Mouse (Mus musculus): ENCODE data around the gene Rnf130. TPM values are rescaled to one million over a fixed set of nuclear protein-coding genes. Genes with fewer than 3 reads are reported as not detected.

Gene Rnf130
- total and polyA plus RNA-seq, 3 experiments = not detected

- Histone ChIP-seq H3K9me3 (replicated peaks; ENCODE audit: low read length) (no peaks in the 10 kb centered on the region), H3K4me3 (replicated peaks in 1 of 3; ENCODE audit: low read depth in 2 of 3, low read length in 2 of 3, poor library complexity in 1 of 3) (no peak overlapping the region), H3K36me3 (replicated peaks in 1 of 2; ENCODE audit: control insufficient read depth in 1 of 2, insufficient read depth in 1 of 2, low read length in 1 of 2) (no peaks in the 10 kb centered on the region), H3K9ac (ENCODE audit: insufficient read depth, low read depth) (no peak overlapping the region), H3K4me1 (ENCODE audit: control insufficient read depth in 1 of 2, insufficient read depth in 2 of 2) (no peaks in the 10 kb centered on the region), H3K79me2 (replicated peaks; ENCODE audit: control insufficient read depth, extremely low read depth, insufficient read depth, poor library complexity, severe bottlenecking) (no peaks in the 10 kb centered on the region), H3K27me3 (replicated peaks) (peaks cover 3% of the 10 kb centered on the region), H3K27ac (ENCODE audit: insufficient read depth, low read depth) (no peak overlapping the region), H3K4me2 (ENCODE audit: insufficient read depth, low read depth, poor library complexity, severe bottlenecking) (no peak overlapping the region)
- in situ Hi-C loops (cut with MboI; ENCODE audit: low pct_ligation_motif_present, low pct_unique_long_range_greater_than_20kb, low sequenced_read_pairs) (no loop called here), dilution Hi-C loops (cut with MboI; ENCODE audit: extremely low pct_ligation_motif_present, extremely low pct_unique_long_range_greater_than_20kb, low sequenced_read_pairs) (no loop called here)
- TF ChIP-seq IRF4 (IDR thresholded peaks at IDR 0.05; ENCODE audit: low read depth, low read length) (no peak), MYC (IDR thresholded peaks at IDR 0.05; ENCODE audit: low read depth, low read length) (no peak), ZMIZ1 (IDR thresholded peaks at IDR 0.05; ENCODE audit: low read depth, low read length) (no peak), MEF2A (IDR thresholded peaks at IDR 0.05; ENCODE audit: borderline replicate concordance, low read depth, low read length) (no peak), CHD1 (IDR thresholded peaks at IDR 0.05; ENCODE audit: low read depth, low read length) (no peak), CTCF (conservative IDR thresholded peaks at IDR 0.05 in 1 of 2, IDR thresholded peaks at IDR 0.05 in 1 of 2; ENCODE audit: low read depth in 2 of 2, low read length in 2 of 2) (no peak), SIN3A (IDR thresholded peaks at IDR 0.05; ENCODE audit: low read length) (no peak), MAZ (IDR thresholded peaks at IDR 0.05; ENCODE audit: low read depth, low read length) (no peak), MAFK (IDR thresholded peaks at IDR 0.05; ENCODE audit: insufficient replicate concordance, low read length) (no peak), ZKSCAN1 (IDR thresholded peaks at IDR 0.05; ENCODE audit: borderline replicate concordance, low read depth, low read length) (no peak), USF2 (conservative IDR thresholded peaks at IDR 0.05; ENCODE audit: low read depth, low read length) (no peak), PAX5 (IDR thresholded peaks at IDR 0.05; ENCODE audit: low read length) (no peak), MXI1 (IDR thresholded peaks at IDR 0.05; ENCODE audit: low read depth, low read length) (no peak), ELF1 (IDR thresholded peaks at IDR 0.05; ENCODE audit: low read depth, low read length) (no peak), ZNF384 (IDR thresholded peaks at IDR 0.05; ENCODE audit: low read depth, low read length) (no peak), SMC3 (IDR thresholded peaks at IDR 0.05; ENCODE audit: low read depth, low read length) (no peak), KAT2A (IDR thresholded peaks at IDR 0.05; ENCODE audit: insufficient replicate concordance, low read length) (no peak), JUND (conservative IDR thresholded peaks at IDR 0.05; ENCODE audit: low read depth, low read length) (no peak)
- no peak for DNase-seq (ENCODE audit: extremely low read depth)
Observed at GRCm38 (mm10) chr11:50058277-50058676, 33.1 kb downstream of the Rnf130 start.

GRCm38 (mm10) chr11:50059045-50059444, 33.9 kb downstream of the Rnf130 start:
- H3K79me2 ChIP-seq (replicated peaks; ENCODE audit: control insufficient read depth, extremely low read depth, insufficient read depth, poor library complexity, severe bottlenecking) = no peaks in the 10 kb centered on the region
- dilution Hi-C loops (cut with MboI; ENCODE audit: extremely low pct_ligation_motif_present, extremely low pct_unique_long_range_greater_than_20kb, low sequenced_read_pairs) = no loop called here
- no peaks in the 10 kb centered on the region for H3K4me1 ChIP-seq (ENCODE audit: control insufficient read depth in 1 of 2, insufficient read depth in 2 of 2)
- H3K9ac ChIP-seq (ENCODE audit: insufficient read depth, low read depth) = no peak overlapping the region
- DNase-seq (ENCODE audit: extremely low read depth) = no peak
- TF ChIP-seq RCOR1 (conservative IDR thresholded peaks at IDR 0.05; ENCODE audit: low read depth, low read length) = no peak
- TF ChIP-seq JUND (conservative IDR thresholded peaks at IDR 0.05; ENCODE audit: low read depth, low read length) = no peak
- no peak for TF ChIP-seq ELF1 (IDR thresholded peaks at IDR 0.05; ENCODE audit: low read depth, low read length)
- TF ChIP-seq IRF4 (IDR thresholded peaks at IDR 0.05; ENCODE audit: low read depth, low read length) = no peak
- TF ChIP-seq ZNF384 (IDR thresholded peaks at IDR 0.05; ENCODE audit: low read depth, low read length) = no peak
- TF ChIP-seq MXI1 (IDR thresholded peaks at IDR 0.05; ENCODE audit: low read depth, low read length) = no peak
- no peak for TF ChIP-seq EP300 (IDR thresholded peaks at IDR 0.05; ENCODE audit: low read length)
- no peak for TF ChIP-seq NELFE (IDR thresholded peaks at IDR 0.05; ENCODE audit: low read depth, low read length)
- no peak for TF ChIP-seq KAT2A (IDR thresholded peaks at IDR 0.05; ENCODE audit: insufficient replicate concordance, low read length)
- H3K4me3 ChIP-seq (replicated peaks in 1 of 3; ENCODE audit: low read depth in 2 of 3, low read length in 2 of 3, poor library complexity in 1 of 3) = no peak overlapping the region
- in situ Hi-C loops (cut with MboI; ENCODE audit: low pct_ligation_motif_present, low pct_unique_long_range_greater_than_20kb, low sequenced_read_pairs) = no loop called here
- H3K36me3 ChIP-seq (replicated peaks in 1 of 2; ENCODE audit: control insufficient read depth in 1 of 2, insufficient read depth in 1 of 2, low read length in 1 of 2) = no peaks in the 10 kb centered on the region
- H3K27me3 ChIP-seq (replicated peaks) = peaks cover 3% of the 10 kb centered on the region
- H3K27ac ChIP-seq (ENCODE audit: insufficient read depth, low read depth) = no peak overlapping the region
- no peak overlapping the region for H3K4me2 ChIP-seq (ENCODE audit: insufficient read depth, low read depth, poor library complexity, severe bottlenecking)
- no peaks in the 10 kb centered on the region for H3K9me3 ChIP-seq (replicated peaks; ENCODE audit: low read length)
